Mouse (Mus musculus) heart, postnatal 0 days (tissue): ENCODE measurements around the gene Rad18.

ENCODE experiments used
- CTCF ChIP-seq: IDR thresholded peaks from 2 replicates; pipeline ENCODE4 v1.5.1; 2016; ENCODE audit warnings: antibody characterized with exemption, control low read depth, low read depth
- EP300 ChIP-seq: IDR thresholded peaks from 2 replicates; pipeline ENCODE4 v1.6.1; 2016; ENCODE audit warnings: antibody characterized with exemption, low read depth

DNA sequence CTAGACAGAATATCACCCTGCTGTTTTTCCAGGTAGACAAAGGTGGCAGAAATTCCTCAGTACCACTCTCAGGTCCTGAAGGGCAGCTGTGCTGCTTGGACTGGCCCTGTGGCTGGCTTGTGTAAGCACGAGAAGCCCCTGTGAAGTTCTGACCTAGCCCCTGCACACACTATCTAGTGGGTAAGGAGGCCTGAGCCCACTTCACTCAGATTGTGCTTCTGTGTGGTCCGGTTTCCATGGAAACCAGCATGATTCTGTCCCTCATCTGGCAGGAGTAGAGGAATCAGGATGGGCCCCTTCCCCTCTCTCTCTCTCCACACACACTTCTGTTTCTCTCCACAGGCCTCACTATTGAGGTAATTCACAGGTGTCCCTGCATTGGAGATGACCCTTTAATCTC, 38.6 kb upstream of the Rad18 start:
- TF ChIP-seq CTCF (no peak), EP300 (no peak)
